15 mouse cellular contexts compared by ENCODE assay signal in genomic region chr4:153854084-153854747, GRCm38 (mm10).
DNase-seq lines count a peak whose midpoint lies in the region; ATAC-seq lines count a peak whose summit lies in the region.
"Had no signal": no experiment of that assay in that cellular context is flagged by ENCODE, and none has a peak within 500 bp of the region (broad histone marks: within the 10 kb centered on the region; RNA-seq: fewer than 3 reads in every experiment).

No protein-coding gene starts in this region.

- no peak overlapping the region for H3K9ac ChIP-seq in midbrain, embryonic 12.5 days (replicated peaks)
- H3K9ac ChIP-seq: lung, embryonic 15.5 days had no signal

- peaks cover 25% of the 10 kb centered on the region for H3K4me1 ChIP-seq in midbrain, embryonic 12.5 days
- H3K4me1 ChIP-seq: lung, embryonic 15.5 days; megakaryocyte, embryonic 14.5 days had no signal

- 0 out of 2 replicates have a peak overlapping the region, but pooled peaks have one; percentile 20 for H3K27ac ChIP-seq in midbrain, embryonic 12.5 days (replicated peaks)
- H3K27ac ChIP-seq: heart, adult 2 months; lung, embryonic 15.5 days had no signal

- peak; percentile 9 for DNase-seq in cerebellum, adult 9-10 months
- no peak for DNase-seq in cerebellum, adult 18-20 months
- DNase-seq in right cerebral cortex, postnatal 10 days (ENCODE audit: low spot score in 2 of 2): peak; percentile 49 to 65
- DNase-seq in right cerebral cortex, postnatal 25 days: no peak
- DNase-seq in lung, postnatal 10 days: no peak
- DNase-seq in thymus, postnatal 10 days (ENCODE audit: low spot score in 2 of 2): no peak
- no peak for DNase-seq in layer of hippocampus, adult 8-10 months (ENCODE audit: low spot score in 2 of 2)
- DNase-seq: cerebellum, postnatal 36 days; heart, adult 2 months; heart, postnatal 10 days; kidney, adult 11 months; kidney, postnatal 36 days had no signal

- no peak overlapping the region for H3K4me2 ChIP-seq in midbrain, embryonic 12.5 days (replicated peaks)
- H3K4me2 ChIP-seq: lung, embryonic 15.5 days had no signal

- 61% methylated on average over 9 of the region's 9 CpGs for WGBS in midbrain, embryonic 12.5 days

- H3K36me3 ChIP-seq in midbrain, embryonic 12.5 days: no peaks in the 10 kb centered on the region
- H3K36me3 ChIP-seq: lung, embryonic 15.5 days had no signal

- peak; percentile 62 for ATAC-seq in midbrain, embryonic 12.5 days (ENCODE audit: low FRiP score, low read depth)

- H3K4me3 ChIP-seq in midbrain, embryonic 12.5 days: no peak overlapping the region
- H3K4me3 ChIP-seq: heart, adult 2 months; lung, embryonic 15.5 days; megakaryocyte, embryonic 14.5 days had no signal

- 0 out of 2 replicates have a peak, but pooled peaks cover 9% of the 10 kb centered on the region for H3K27me3 ChIP-seq in midbrain, embryonic 12.5 days
- H3K27me3 ChIP-seq: lung, embryonic 15.5 days; megakaryocyte, embryonic 14.5 days had no signal

- H3K9me3 ChIP-seq in midbrain, embryonic 12.5 days: no peaks in the 10 kb centered on the region
- H3K9me3 ChIP-seq: lung, embryonic 15.5 days had no signal

Comparison
In these comparisons a context has a peak if more than half of its experiments do, and no peak if none do; other contexts are left out.
1. DNase-seq: peak in cerebellum, adult 9-10 months (single experiment) and right cerebral cortex, postnatal 10 days (2 of 2); none in cerebellum, adult 18-20 months (0 of 2), right cerebral cortex, postnatal 25 days (single experiment), lung, postnatal 10 days (single experiment), thymus, postnatal 10 days (0 of 2) and layer of hippocampus, adult 8-10 months (0 of 2).